Mouse (Mus musculus): ENCODE data around the gene Arl3. TPM values are rescaled to one million over a fixed set of nuclear protein-coding genes. Genes with fewer than 3 reads are reported as not detected.

Arl3 gene
- total and polyA plus RNA-seq, 3 experiments, result 7.9 to 18.9 (median 12.0) TPM

GRCm38 (mm10) chr19:46510824-46511223 is 62.2 kb downstream of the Arl3 start:
- H3K36me3 ChIP-seq (replicated peaks), result peaks cover 99% of the 10 kb centered on the region
- no peaks in the 10 kb centered on the region for H3K9me3 ChIP-seq (replicated peaks)
- peak; percentile 65 for DNase-seq (ENCODE audit: low spot score)
- ATAC-seq (ENCODE audit: extremely low read depth, insufficient number of reproducible peaks, low FRiP score, poor library complexity, severe bottlenecking), result peak; percentile 61; the same call in 1 of the 2 replicates
- H3K4me3 ChIP-seq (ENCODE audit: low read depth, low read length), result no peak overlapping the region
- H3K4me1 ChIP-seq (ENCODE audit: insufficient read depth, low read depth, low read length), result peaks cover 72% of the 10 kb centered on the region
- TF ChIP-seq CTCF (IDR thresholded peaks at IDR 0.05; ENCODE audit: low read depth, low read length) (peak; percentile 54; the same call in 1 of the 2 replicates), POLR2AphosphoS5 (IDR thresholded peaks at IDR 0.05; ENCODE audit: insufficient replicate concordance, low read depth, low read length) (no peak), GATA2 (IDR thresholded peaks at IDR 0.05; ENCODE audit: borderline replicate concordance, low read depth, low read length) (no peak)
- H3K27me3 ChIP-seq (ENCODE audit: insufficient read depth, low read length), result no peaks in the 10 kb centered on the region

DNA sequence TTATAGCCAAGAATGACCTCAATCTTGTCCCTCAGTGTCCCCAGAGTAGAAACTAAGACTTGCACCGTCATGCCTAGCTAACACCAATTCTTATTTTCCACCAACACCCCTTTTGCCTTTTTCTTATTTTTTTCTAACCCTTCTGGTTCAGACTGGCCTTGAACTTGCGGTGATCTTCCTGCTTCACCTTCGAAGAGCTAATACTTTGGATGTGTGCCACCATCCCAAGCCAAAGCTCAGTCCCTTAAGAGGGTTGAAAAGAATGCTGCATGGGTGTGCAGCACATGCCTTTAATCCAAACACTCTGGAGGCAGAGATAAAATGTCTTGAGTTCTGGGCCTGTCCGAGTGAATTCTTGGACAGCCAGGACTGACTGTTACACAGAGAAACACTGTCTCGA is 62.6 kb downstream of the Arl3 start:
- no peak for ATAC-seq (ENCODE audit: extremely low read depth, insufficient number of reproducible peaks, low FRiP score, poor library complexity, severe bottlenecking)
- no peak for DNase-seq (ENCODE audit: low spot score)
- H3K4me3 ChIP-seq (ENCODE audit: low read depth, low read length), result no peak overlapping the region
- H3K4me1 ChIP-seq (ENCODE audit: insufficient read depth, low read depth, low read length), result peaks cover 75% of the 10 kb centered on the region
- no peaks in the 10 kb centered on the region for H3K9me3 ChIP-seq (replicated peaks)
- H3K36me3 ChIP-seq (replicated peaks), result peaks cover 99% of the 10 kb centered on the region
- TF ChIP-seq CTCF (IDR thresholded peaks at IDR 0.05; ENCODE audit: low read depth, low read length), result no peak
- TF ChIP-seq TAL1 (conservative IDR thresholded peaks at IDR 0.05; ENCODE audit: low read depth, low read length), result no peak
- H3K27me3 ChIP-seq (ENCODE audit: insufficient read depth, low read length), result no peaks in the 10 kb centered on the region

DNA sequence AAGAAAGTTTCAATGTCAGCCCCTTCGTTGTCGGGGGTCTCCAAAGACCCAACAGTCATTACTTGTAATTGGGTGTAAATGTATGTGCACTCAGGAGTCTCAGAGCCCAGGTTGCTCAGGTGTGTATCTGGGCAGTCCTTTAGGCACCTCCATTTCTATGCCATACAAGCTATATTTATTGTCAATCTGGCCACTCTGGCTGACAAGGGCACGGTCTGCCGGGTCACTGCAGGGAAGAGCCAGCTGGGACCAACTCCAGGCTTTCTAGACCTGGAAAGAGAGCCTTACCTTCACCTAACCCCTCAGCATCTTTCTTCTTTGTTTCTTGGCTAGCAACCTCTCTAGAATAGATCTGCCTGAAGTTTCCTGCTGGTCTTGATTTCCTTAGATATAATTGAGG is 63.3 kb downstream of the Arl3 start:
- Histone ChIP-seq H3K4me3 (ENCODE audit: low read depth, low read length) (no peak overlapping the region), H3K36me3 (replicated peaks) (peaks cover 99% of the 10 kb centered on the region), H3K4me1 (ENCODE audit: insufficient read depth, low read depth, low read length) (peaks cover 80% of the 10 kb centered on the region), H3K27me3 (ENCODE audit: insufficient read depth, low read length) (no peaks in the 10 kb centered on the region), H3K9me3 (replicated peaks) (no peaks in the 10 kb centered on the region)
- DNase-seq (ENCODE audit: low spot score) (no peak), ATAC-seq (ENCODE audit: extremely low read depth, insufficient number of reproducible peaks, low FRiP score, poor library complexity, severe bottlenecking) (no peak)
- TF ChIP-seq GATA2 (IDR thresholded peaks at IDR 0.05; ENCODE audit: borderline replicate concordance, low read depth, low read length) (no peak), CTCF (IDR thresholded peaks at IDR 0.05; ENCODE audit: low read depth, low read length) (no peak), GATA1 (IDR thresholded peaks at IDR 0.05; ENCODE audit: borderline replicate concordance, low read length) (no peak)

DNA sequence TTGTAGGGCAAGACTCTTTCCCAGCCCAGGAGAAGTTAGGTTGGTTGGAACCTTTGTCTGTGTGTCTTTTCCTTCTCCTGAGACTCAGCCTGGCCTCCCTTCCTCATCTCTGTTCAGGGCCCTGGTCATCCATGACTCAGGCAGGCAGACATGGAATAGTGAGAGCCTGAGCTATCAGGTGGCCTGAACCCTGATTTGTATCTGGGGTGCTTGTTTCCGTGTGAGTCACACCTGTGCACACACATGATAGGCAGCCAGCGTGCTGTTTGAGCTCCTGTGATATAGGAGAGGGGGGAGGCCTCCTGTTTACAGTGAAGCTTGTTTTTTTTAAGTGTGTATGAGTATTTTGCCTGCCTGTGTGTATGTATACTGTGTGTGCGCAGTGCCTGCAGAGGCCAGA is 63.8 kb downstream of the Arl3 start:
- H3K4me1 ChIP-seq (ENCODE audit: insufficient read depth, low read depth, low read length), result peaks cover 81% of the 10 kb centered on the region
- TF ChIP-seq POLR2AphosphoS5 (IDR thresholded peaks at IDR 0.05; ENCODE audit: insufficient replicate concordance, low read depth, low read length), result no peak
- TF ChIP-seq TAL1 (conservative IDR thresholded peaks at IDR 0.05; ENCODE audit: low read depth, low read length), result no peak
- no peak for TF ChIP-seq CTCF (IDR thresholded peaks at IDR 0.05; ENCODE audit: low read depth, low read length)
- no peak for TF ChIP-seq GATA2 (IDR thresholded peaks at IDR 0.05; ENCODE audit: borderline replicate concordance, low read depth, low read length)
- no peak for TF ChIP-seq GATA1 (IDR thresholded peaks at IDR 0.05; ENCODE audit: borderline replicate concordance, low read length)
- H3K4me3 ChIP-seq (ENCODE audit: low read depth, low read length), result no peak overlapping the region
- peaks cover 98% of the 10 kb centered on the region for H3K36me3 ChIP-seq (replicated peaks)
- DNase-seq (ENCODE audit: low spot score) (no peak), ATAC-seq (ENCODE audit: extremely low read depth, insufficient number of reproducible peaks, low FRiP score, poor library complexity, severe bottlenecking) (no peak)
- no peaks in the 10 kb centered on the region for H3K9me3 ChIP-seq (replicated peaks)
- no peaks in the 10 kb centered on the region for H3K27me3 ChIP-seq (ENCODE audit: insufficient read depth, low read length)

GRCm38 (mm10) chr19:46508738-46509137 is 64.3 kb downstream of the Arl3 start:
- ATAC-seq (ENCODE audit: extremely low read depth, insufficient number of reproducible peaks, low FRiP score, poor library complexity, severe bottlenecking), result no peak
- Histone ChIP-seq H3K4me3 (ENCODE audit: low read depth, low read length) (no peak overlapping the region), H3K36me3 (replicated peaks) (peaks cover 94% of the 10 kb centered on the region), H3K4me1 (ENCODE audit: insufficient read depth, low read depth, low read length) (peaks cover 83% of the 10 kb centered on the region), H3K9me3 (replicated peaks) (no peaks in the 10 kb centered on the region), H3K27me3 (ENCODE audit: insufficient read depth, low read length) (no peaks in the 10 kb centered on the region)
- DNase-seq (ENCODE audit: low spot score), result no peak
- TF ChIP-seq GATA2 (IDR thresholded peaks at IDR 0.05; ENCODE audit: borderline replicate concordance, low read depth, low read length) (no peak), POLR2AphosphoS5 (IDR thresholded peaks at IDR 0.05; ENCODE audit: insufficient replicate concordance, low read depth, low read length) (no peak), CTCF (IDR thresholded peaks at IDR 0.05; ENCODE audit: low read depth, low read length) (no peak), TAL1 (conservative IDR thresholded peaks at IDR 0.05; ENCODE audit: low read depth, low read length) (no peak), GATA1 (IDR thresholded peaks at IDR 0.05; ENCODE audit: borderline replicate concordance, low read length) (no peak)

- no peaks in the 10 kb centered on the region for H3K9me3 ChIP-seq (replicated peaks)
- TF ChIP-seq TAL1 (conservative IDR thresholded peaks at IDR 0.05; ENCODE audit: low read depth, low read length), result no peak
- peaks cover 88% of the 10 kb centered on the region for H3K36me3 ChIP-seq (replicated peaks)
- H3K4me1 ChIP-seq (ENCODE audit: insufficient read depth, low read depth, low read length), result peaks cover 86% of the 10 kb centered on the region
- no peak for ATAC-seq (ENCODE audit: extremely low read depth, insufficient number of reproducible peaks, low FRiP score, poor library complexity, severe bottlenecking)
- DNase-seq (ENCODE audit: low spot score), result no peak
- H3K27me3 ChIP-seq (ENCODE audit: insufficient read depth, low read length), result no peaks in the 10 kb centered on the region
- H3K4me3 ChIP-seq (ENCODE audit: low read depth, low read length), result no peak overlapping the region
Observed at GRCm38 (mm10) chr19:46507806-46508205, 65.2 kb downstream of the Arl3 start.

DNA sequence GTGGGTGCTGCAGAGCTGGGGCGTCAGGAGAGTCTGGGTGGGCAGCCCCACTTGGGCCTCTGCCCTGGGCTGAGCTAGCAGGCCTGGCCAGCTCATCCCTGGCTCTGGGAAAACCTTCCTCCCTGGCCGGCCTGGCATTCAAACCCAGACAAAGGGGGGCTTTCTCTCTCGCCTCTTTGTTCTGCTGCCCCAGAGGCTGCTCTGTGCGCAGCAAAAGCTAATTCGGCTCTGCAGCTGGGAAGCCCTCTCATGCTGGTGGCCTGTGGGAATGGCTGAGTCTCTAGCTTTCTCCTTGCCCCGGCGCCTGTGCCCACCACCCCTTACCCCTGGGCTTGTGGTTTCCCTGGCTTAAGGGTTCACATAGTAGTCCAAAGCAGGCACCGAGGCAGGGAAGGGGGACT is 65.8 kb downstream of the Arl3 start:
- DNase-seq (ENCODE audit: low spot score) (no peak), ATAC-seq (ENCODE audit: extremely low read depth, insufficient number of reproducible peaks, low FRiP score, poor library complexity, severe bottlenecking) (no peak)
- Histone ChIP-seq H3K36me3 (replicated peaks) (peaks cover 85% of the 10 kb centered on the region), H3K27me3 (ENCODE audit: insufficient read depth, low read length) (no peaks in the 10 kb centered on the region), H3K9me3 (replicated peaks) (no peaks in the 10 kb centered on the region), H3K4me1 (ENCODE audit: insufficient read depth, low read depth, low read length) (peaks cover 90% of the 10 kb centered on the region), H3K4me3 (ENCODE audit: low read depth, low read length) (peak overlapping the region; percentile 10; the same call in 1 of the 2 replicates)
- no peak for TF ChIP-seq TAL1 (conservative IDR thresholded peaks at IDR 0.05; ENCODE audit: low read depth, low read length)
- TF ChIP-seq CTCF (IDR thresholded peaks at IDR 0.05; ENCODE audit: low read depth, low read length), result no peak
- TF ChIP-seq GATA1 (IDR thresholded peaks at IDR 0.05; ENCODE audit: borderline replicate concordance, low read length), result no peak
- no peak for TF ChIP-seq GATA2 (IDR thresholded peaks at IDR 0.05; ENCODE audit: borderline replicate concordance, low read depth, low read length)
- TF ChIP-seq POLR2AphosphoS5 (IDR thresholded peaks at IDR 0.05; ENCODE audit: insufficient replicate concordance, low read depth, low read length), result no peak
